Mouse (Mus musculus) cortical plate, adult 2 months (tissue): ENCODE measurements around the gene Hoxa2.

Experiments used
- CTCF ChIP-seq: fragments of 200-500 bp; IDR thresholded peaks from 2 replicates; pipeline ENCODE4 v1.5.1; 2011; ENCODE audit warnings: mild to moderate bottlenecking, control low read depth, low read length; ENCODE audit not compliant: insufficient read depth; ENCODE audit errors: extremely low read depth
- POLR2A ChIP-seq: fragments of 200-500 bp; IDR thresholded peaks from 2 replicates; pipeline ENCODE4 v1.6.1; 2011; ENCODE audit warnings: mild to moderate bottlenecking, low read length, control low read depth; ENCODE audit not compliant: insufficient read depth; ENCODE audit errors: extremely low read depth

DNA sequence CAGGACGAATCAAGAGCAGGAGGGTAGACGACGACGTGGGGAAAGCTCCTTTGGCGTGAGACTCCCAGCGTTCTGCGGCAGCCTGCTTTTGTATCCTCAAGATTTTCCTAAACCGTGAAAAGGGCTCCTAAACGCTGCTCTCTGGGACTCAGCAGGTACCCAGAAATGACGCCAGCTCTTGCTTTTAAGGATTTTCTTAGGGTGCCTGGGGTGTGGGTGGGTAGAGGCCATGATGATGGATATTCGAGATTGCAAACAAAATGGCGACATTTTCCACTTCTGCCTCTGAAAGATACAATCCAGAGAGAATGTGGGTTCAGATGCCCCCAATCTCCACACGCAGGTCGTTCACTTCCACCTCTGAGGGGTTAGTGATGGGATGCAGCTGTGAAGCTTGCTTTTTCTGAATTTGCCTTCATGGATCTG, 3.1 kb upstream of the Hoxa2 start:
- TF ChIP-seq CTCF (no peak), POLR2A (no peak)
